Mouse (Mus musculus) heart, postnatal 25 days (tissue): Measurements from ENCODE around the gene Sdhaf1. TPM values are rescaled to one million over a fixed set of nuclear protein-coding genes. Genes with fewer than 3 reads are reported as not detected.

Experiments
- total RNA-seq, 2 experiments: library from RNA; stranded (reverse); gene quantifications; 2 replicates each; pipeline ENCODE4 v1.2.3; 2021

Sdhaf1 gene
- total RNA-seq, 2 experiments from 2014 or later, result 12.1 to 12.3 TPM

Other genes with a start within 250 kb of the Sdhaf1 start
- gene Gm26920, start 233.5 kb downstream of the Sdhaf1 start, total RNA-seq, result not detected
- gene Zfp566, start 233.4 kb downstream of the Sdhaf1 start, total RNA-seq, result 1 to 10 TPM; 2.2 TPM
- 10 to 100 TPM; 30.7 to 37.3 TPM for gene Zfp260, start 229.1 kb downstream of the Sdhaf1 start, total RNA-seq
- gene Zfp382, start 202.0 kb downstream of the Sdhaf1 start, total RNA-seq, result 1 to 10 TPM; 2.7 to 2.9 TPM
- 10 to 100 TPM; 27.7 to 31.0 TPM for gene Zfp146, start 154.1 kb downstream of the Sdhaf1 start, total RNA-seq
- 1,000 to 10,000 TPM; 2,700 to 2,749 TPM for gene Cox7a1, start 139.8 kb downstream of the Sdhaf1 start, total RNA-seq
- 100 to 1,000 TPM; 270 to 283 TPM for gene Capns1, start 125.1 kb downstream of the Sdhaf1 start, total RNA-seq
- gene Polr2i, start 91.9 kb downstream of the Sdhaf1 start, total RNA-seq, result 10 to 100 TPM; 54.6 to 56.6 TPM
- 10 to 100 TPM; 54.1 to 56.7 TPM for gene Tbcb, start 91.6 kb downstream of the Sdhaf1 start, total RNA-seq
- not detected for gene Ovol3, start 88.2 kb downstream of the Sdhaf1 start, total RNA-seq
- gene Thap8, start 43.8 kb downstream of the Sdhaf1 start, total RNA-seq, result not detected
- 1 to 10 TPM; 1.1 to 1.8 TPM for gene Wdr62, start 43.5 kb downstream of the Sdhaf1 start, total RNA-seq
- gene Clip3, start 32.2 kb downstream of the Sdhaf1 start, total RNA-seq, result 1 to 10 TPM; 7.0 to 7.7 TPM
- gene Alkbh6, start 15.2 kb downstream of the Sdhaf1 start, total RNA-seq, result 10 to 100 TPM; 23.1 to 24.6 TPM
- gene Syne4, start 9.1 kb downstream of the Sdhaf1 start, total RNA-seq, result 1 to 10 TPM in 1 of 2 experiments, under 1 TPM in 1; 0.65 to 1.3 TPM
- gene E130208F15Rik, start 2.2 kb downstream of the Sdhaf1 start, total RNA-seq, result under 1 TPM; 0.45 to 0.99 TPM
- gene Lrfn3, start 38.9 kb upstream of the Sdhaf1 start, total RNA-seq, result 1 to 10 TPM in 1 of 2 experiments, under 1 TPM in 1; 0.95 to 1.3 TPM
- 10 to 100 TPM; 17.7 to 18.4 TPM for gene Tyrobp, start 89.9 kb upstream of the Sdhaf1 start, total RNA-seq
- not detected for gene Hcst, start 96.0 kb upstream of the Sdhaf1 start, total RNA-seq
- gene Nfkbid, start 97.8 kb upstream of the Sdhaf1 start, total RNA-seq, result under 1 TPM; 0.20 to 0.47 TPM
- 1 to 10 TPM; 3.5 TPM for gene Aplp1, start 121.6 kb upstream of the Sdhaf1 start, total RNA-seq
- not detected for gene Kirrel2, start 133.8 kb upstream of the Sdhaf1 start, total RNA-seq
- gene Nphs1, start 134.4 kb upstream of the Sdhaf1 start, total RNA-seq, result not detected
- not detected for gene Prodh2, start 169.7 kb upstream of the Sdhaf1 start, total RNA-seq
- gene Arhgap33, start 211.2 kb upstream of the Sdhaf1 start, total RNA-seq, result 1 to 10 TPM in 1 of 2 experiments, under 1 TPM in 1; 0.81 to 1.1 TPM
- gene Hspb6, start 228.3 kb upstream of the Sdhaf1 start, total RNA-seq, result 100 to 1,000 TPM; 720 to 731 TPM
- 1 to 10 TPM; 4.5 to 4.7 TPM for gene Proser3, start 228.4 kb upstream of the Sdhaf1 start, total RNA-seq
- 10 to 100 TPM; 15.1 to 15.5 TPM for gene Lin37, start 235.9 kb upstream of the Sdhaf1 start, total RNA-seq
- 10 to 100 TPM; 63.7 to 66.4 TPM for gene U2af1l4, start 239.4 kb upstream of the Sdhaf1 start, total RNA-seq
- 1 to 10 TPM; 1.4 to 1.9 TPM for gene Gm49396, start 239.4 kb upstream of the Sdhaf1 start, total RNA-seq
- 10 to 100 TPM; 61.2 to 70.3 TPM for gene Psenen, start 239.7 kb upstream of the Sdhaf1 start, total RNA-seq
- 1 to 10 TPM; 1.3 to 1.6 TPM for gene Igflr1, start 241.5 kb upstream of the Sdhaf1 start, total RNA-seq